Mouse (Mus musculus) WW6 (cell line): ENCODE results near the gene Gm26727.
"Not testable (repeated sequence)": the region's sequence is repeated elsewhere in the genome, so short reads cannot be mapped to it uniquely, and the experiment has no call there.

Experiments
- DNase-seq: peaks from one replicate; pipeline ENCODE4 v3.0.0-alpha.2; 2013; ENCODE audit warnings: low read depth, low spot score

Gene Gm26727

DNA sequence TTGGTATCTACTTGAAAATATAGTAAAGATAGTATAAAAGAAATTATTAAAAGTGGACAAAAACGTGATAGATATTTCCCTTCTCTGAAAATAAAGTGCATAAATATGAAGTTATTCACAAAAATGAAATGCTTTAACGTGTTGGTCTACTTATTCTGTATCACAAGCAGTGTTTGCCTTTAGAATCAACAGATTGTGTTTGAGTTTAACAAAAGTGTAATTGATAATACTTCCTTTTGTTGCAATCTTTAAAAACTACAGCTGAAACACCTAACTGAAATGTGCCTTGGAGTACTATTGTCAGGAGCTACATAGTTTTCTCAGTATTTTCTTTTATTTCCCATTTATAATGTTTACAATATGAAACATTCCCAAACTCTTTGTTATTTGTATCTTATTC is at the start of gene Gm26727:
Gene Gm26727, minus strand, starts transcription at position 101 of the 400 bp plus-strand sequence.
- DNase-seq: no peak

DNA sequence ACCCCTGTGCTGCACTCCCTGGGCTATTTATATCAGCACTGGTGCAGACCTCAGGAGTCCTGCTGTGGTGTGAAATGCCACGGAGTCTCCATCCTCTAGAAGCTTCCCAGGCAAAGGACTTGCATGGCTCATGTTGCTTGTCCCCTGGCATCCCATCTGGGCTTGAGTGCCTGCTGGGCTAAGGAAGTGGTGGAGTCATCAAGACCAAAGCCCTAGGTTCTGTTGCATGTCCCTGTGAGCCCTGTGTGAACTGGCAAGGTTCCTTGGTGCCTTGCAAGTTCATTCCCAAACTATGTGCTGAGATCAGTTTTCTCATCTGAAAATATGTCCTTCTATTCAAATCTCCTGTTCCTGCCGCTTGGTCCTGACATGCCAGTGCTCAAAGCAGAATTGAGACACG is 48.1 kb upstream of the Gm26727 start:
- no peak for DNase-seq

DNA sequence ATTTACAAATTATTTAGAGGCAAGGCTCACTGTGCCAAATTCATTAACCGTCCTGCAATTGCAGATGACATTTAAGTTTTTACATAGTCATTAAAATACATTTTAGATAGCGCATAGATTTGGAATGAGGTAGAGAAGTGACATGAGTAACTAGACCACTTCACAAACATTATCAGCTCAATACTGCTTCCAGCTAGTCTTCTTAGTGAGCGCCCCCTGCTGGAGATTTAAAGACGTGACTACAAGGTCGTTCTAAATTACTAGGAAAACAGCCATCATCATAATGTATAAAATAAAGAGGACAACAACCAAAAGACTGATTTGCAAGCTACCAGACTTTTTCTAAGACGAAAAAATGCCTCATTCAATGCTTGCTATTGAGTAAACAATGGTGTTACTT is 44.8 kb upstream of the Gm26727 start:
- DNase-seq: peak; percentile 14

DNA sequence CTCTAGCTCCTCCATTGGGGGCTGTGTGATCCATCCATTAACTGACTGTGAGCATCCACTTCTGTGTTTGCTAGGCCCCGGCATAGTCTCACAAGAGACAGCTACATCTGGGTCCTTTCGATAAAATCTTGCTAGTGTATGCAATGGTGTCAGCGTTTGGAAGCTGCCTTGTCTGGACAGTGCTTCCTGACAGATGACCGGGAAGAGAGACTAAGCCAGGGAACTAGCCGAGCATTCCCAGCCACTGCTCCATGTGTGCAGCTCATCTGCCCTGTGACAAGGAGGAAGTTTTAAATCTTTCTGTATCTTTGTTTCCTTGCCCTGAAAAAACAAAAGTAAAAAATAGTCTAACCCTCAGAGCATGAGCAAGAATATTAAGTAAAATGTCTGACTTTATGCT is 37.0 kb upstream of the Gm26727 start:
- DNase-seq: not testable (repeated sequence)

DNA sequence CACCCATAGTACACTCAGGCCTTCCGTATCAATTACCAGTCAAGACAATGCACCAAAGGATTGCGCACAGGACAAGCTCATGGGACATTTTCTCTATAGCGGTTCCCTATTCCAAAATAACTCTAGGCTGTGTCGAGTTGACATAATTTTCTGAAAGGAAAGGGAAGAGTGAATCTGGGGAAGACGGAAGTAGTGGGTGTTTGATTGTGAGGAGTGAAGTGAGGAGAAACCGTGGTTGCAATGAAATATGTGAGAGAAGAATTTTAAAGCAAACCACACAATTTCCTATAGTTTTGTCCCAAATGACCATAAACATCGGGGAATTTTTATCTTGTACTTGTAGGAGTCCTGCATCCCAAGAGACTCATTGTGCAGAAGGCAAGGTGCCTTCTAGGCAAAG is 34.1 kb upstream of the Gm26727 start:
- DNase-seq: no peak

DNA sequence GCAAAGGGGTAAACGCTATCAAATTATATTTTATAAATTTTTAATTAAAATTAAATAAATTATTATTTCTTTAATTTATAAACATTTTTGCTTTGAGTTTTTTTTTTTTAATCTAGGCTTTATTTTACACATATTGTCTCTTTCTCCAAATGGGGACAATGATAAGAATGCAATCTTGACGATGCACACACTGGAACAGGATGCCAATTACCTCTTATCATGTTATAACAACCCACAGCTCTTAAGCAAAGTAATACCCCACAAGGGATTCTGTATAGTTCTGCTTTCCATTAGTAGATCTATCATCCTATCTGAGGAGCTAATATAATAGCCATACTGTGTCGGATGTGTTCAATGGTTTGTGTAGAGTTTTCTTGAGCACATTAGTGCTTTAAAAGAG is 27.9 kb upstream of the Gm26727 start:
- no peak for DNase-seq

DNA sequence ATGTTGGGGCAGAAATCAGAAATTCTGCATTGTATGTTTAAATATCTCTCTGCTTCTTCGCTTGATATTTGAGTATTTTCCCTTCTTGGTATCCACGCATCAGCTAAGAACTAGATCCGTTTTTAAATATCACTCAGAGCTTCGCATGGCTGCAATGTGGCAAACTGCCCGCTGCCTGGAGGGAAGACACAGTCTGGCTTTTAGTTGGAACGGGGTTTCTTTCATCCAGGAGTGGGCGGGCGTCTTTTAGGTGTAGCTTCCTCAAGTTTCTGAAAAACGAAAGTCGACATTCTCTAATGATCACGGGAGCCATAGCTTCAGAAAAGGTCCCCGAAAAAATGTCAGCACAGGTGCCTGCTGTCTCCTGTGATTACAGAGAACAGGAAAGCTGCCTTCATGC is 14.2 kb upstream of the Gm26727 start:
- no peak for DNase-seq

DNA sequence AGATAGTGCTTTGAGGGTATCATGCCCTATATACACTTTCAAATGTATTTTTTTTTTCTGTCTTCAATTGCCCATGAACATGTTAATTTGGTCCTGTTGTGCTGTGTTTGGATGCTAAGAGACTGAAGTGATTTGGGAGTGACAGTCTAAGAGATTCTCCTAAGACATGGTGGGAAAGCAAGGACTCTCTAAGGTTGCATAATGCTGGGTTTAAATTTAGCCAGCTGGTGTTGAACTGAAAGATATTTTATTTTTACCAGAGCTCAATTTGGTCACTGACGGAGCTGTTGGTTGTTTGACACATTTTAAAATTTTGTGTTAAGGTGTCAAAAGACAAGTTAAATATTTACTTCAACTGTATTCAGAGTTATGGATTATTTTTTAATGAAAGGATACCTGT is 13.8 kb upstream of the Gm26727 start:
- no peak for DNase-seq

DNA sequence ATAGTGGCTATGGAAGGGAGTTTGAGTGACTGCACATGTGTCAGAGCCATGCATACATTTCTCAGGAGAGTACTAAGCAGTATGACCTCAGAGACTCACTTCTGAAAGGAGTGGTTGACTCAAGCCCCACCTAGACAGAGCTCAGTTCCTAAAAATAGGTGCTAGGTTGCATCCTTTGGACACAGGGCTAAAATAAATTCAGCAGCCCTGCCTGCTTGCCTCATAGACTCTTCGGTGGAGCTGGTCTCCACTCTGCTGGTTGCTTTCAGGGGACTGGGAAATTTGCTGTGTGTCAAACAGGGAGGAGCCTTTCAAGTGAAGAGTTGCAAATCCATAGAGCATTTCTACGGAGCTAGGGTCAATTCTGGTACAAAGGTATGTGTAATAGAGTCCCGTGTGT is 12.8 kb upstream of the Gm26727 start, which contains the start of gene Xirp2:
Gene Xirp2, plus strand, starts transcription at position 223 of the 400 bp plus-strand sequence.
- DNase-seq: no peak

DNA sequence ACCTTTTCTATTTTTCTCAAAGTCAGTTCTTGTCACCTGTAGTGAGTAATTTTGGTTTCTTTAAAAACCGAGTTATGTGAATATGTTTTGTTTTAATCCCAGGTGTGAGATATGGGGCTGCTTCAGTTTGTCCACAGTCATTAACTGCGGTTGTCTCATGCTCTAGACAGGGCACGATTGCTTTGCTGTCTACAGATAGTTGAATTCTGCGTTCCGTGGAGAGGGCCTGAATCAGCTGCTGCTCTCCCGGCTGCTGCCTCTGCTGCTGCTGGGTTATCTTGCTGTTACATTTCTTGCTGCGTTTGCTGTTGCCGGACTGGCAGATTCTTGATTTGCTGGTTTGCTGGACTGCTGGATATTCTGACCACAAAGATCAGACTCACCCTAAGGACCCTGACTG is 5.3 kb upstream of the Gm26727 start:
- DNase-seq: no peak

DNA sequence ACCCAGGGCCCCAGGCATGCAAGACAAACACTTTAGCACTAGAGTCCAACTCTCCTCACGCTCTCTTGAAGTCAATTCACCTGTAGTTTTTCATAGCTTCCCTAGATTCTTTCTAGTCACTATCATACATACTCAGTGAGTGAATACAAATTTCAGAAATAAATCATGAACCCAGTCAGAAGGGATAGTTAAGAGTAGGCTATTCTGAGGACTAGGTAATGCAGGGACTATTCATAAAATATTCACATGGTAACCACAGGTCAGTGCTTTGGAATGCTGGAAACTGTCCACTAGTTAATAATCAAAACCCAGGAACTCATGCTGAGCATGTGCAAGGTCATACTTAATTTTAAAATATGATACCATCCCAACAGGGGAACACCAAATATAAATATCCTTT is 10.2 kb downstream of the Gm26727 start:
- DNase-seq: no peak

DNA sequence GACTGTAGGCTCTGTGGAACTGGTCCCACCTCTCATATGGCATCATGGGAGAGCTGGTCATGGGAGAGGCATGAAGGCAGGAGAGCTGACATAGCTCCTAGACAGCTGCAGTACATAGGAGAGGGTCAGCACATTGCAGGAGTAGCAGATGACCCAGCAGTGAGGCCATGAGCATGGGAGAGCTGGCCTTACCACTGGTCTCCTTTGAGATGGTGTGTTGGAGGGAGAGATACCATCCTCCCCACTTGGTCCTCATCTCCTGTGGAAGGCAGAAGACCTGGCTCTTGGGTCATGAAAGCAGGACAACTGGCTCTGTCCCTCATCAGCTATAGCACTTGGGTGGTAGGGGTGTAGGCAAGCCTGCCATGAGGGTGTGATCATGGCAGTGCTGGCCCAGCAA is 12.1 kb downstream of the Gm26727 start:
- no peak for DNase-seq

DNA sequence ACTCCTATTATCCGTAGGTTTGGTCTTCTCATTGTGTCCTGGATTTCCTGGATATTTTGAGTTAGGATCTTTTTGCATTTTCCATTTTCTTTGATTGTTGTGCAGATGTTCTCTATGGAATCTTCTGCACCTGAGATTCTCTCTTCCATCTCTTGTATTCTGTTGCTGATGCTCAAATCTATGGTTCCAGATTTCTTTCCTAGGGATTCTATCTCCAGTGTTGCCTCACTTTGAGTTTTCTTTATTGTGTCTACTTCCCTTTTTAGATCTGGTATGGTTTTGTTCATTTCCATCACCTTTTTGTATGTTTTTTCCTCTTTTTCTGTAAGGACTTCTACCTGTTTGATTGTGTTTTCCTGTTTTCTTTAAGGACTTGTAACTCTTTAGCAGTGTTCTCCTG is 19.6 kb downstream of the Gm26727 start, which contains the start of gene Gm21830:
Gene Gm21830, plus strand, starts transcription at position 301 of the 400 bp plus-strand sequence.
- not testable (repeated sequence) for DNase-seq
